Mouse (Mus musculus): Measurements from ENCODE around the gene Dnmt3c. TPM values are rescaled to one million over a fixed set of nuclear protein-coding genes. Genes with fewer than 3 reads are reported as not detected.

The Dnmt3c gene
- total and polyA plus RNA-seq, 2 experiments, result not detected

- peaks cover 2% of the 10 kb centered on the region; the same call in 1 of the 2 replicates for H3K4me1 ChIP-seq (ENCODE audit: control insufficient read depth, insufficient read depth, low read length)
- no peaks in the 10 kb centered on the region for H3K27me3 ChIP-seq (ENCODE audit: control insufficient read depth, insufficient read depth, low read length)
- H3K79me2 ChIP-seq (ENCODE audit: control insufficient read depth, insufficient read depth, low read length), result peaks cover 28% of the 10 kb centered on the region; the same call in 1 of the 2 replicates
- H3K9ac ChIP-seq (ENCODE audit: low read depth, low read length), result no peak overlapping the region
- no peak overlapping the region for H3K4me3 ChIP-seq (ENCODE audit: insufficient read depth, low read depth, low read length)
- no peak overlapping the region for H3K27ac ChIP-seq (replicated peaks; ENCODE audit: insufficient read depth, low read depth, low read length)
- no peak for DNase-seq (ENCODE audit: extremely low read depth, low read depth, low spot score)
- TF ChIP-seq POLR2A (IDR thresholded peaks at IDR 0.05; ENCODE audit: extremely low read depth, insufficient read depth, low read length) (no peak), CTCF (IDR thresholded peaks at IDR 0.05; ENCODE audit: low read depth, low read length) (no peak)
- peaks cover 7% of the 10 kb centered on the region for H3K36me3 ChIP-seq (ENCODE audit: control insufficient read depth, insufficient read depth, low read length)
Observed at GRCm38 (mm10) chr2:153747994-153748393, 51.5 kb downstream of the Dnmt3c start.

DNA sequence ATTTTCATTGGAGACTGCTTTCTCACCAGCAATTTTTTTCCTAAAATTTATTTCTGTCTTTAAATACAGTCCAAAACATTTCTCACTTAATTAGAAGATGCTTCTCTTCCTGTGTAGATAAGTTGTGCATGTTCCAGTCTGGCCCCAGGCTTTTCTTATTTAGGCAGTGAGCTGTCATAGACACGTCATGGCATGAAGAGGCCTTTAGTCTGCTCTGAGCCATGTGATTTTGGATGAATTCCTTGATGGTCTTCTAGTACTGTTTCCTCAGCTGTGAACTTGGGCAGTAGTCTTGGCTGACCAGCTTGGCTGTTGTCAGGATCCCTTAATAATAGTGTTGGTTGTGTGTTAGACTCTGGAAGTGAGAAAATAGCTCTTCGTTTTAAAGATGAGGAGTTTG, 53.9 kb downstream of the Dnmt3c start:
- Histone ChIP-seq H3K9ac (ENCODE audit: low read depth, low read length) (no peak overlapping the region), H3K27ac (replicated peaks; ENCODE audit: insufficient read depth, low read depth, low read length) (no peak overlapping the region), H3K4me3 (ENCODE audit: insufficient read depth, low read depth, low read length) (no peak overlapping the region), H3K79me2 (ENCODE audit: control insufficient read depth, insufficient read depth, low read length) (peaks cover 20% of the 10 kb centered on the region; the same call in 1 of the 2 replicates), H3K4me1 (ENCODE audit: control insufficient read depth, insufficient read depth, low read length) (peaks cover 2% of the 10 kb centered on the region; the same call in 1 of the 2 replicates), H3K27me3 (ENCODE audit: control insufficient read depth, insufficient read depth, low read length) (no peaks in the 10 kb centered on the region), H3K36me3 (ENCODE audit: control insufficient read depth, insufficient read depth, low read length) (peaks cover 7% of the 10 kb centered on the region)
- no peak for TF ChIP-seq POLR2A (IDR thresholded peaks at IDR 0.05; ENCODE audit: extremely low read depth, insufficient read depth, low read length)
- no peak for TF ChIP-seq CTCF (IDR thresholded peaks at IDR 0.05; ENCODE audit: low read depth, low read length)
- 87% methylated on average over 2 of the region's 2 CpGs for whole genome bisulfite sequencing
- no peak for DNase-seq (ENCODE audit: extremely low read depth, low read depth, low spot score)

GRCm38 (mm10) chr2:153762121-153762520, 65.7 kb downstream of the Dnmt3c start:
- Histone ChIP-seq H3K27me3 (ENCODE audit: control insufficient read depth, insufficient read depth, low read length) (no peaks in the 10 kb centered on the region), H3K36me3 (ENCODE audit: control insufficient read depth, insufficient read depth, low read length) (peaks cover 84% of the 10 kb centered on the region)
- no peak for DNase-seq (ENCODE audit: extremely low read depth, low read depth, low spot score)

GRCm38 (mm10) chr2:153767484-153767883, 71.0 kb downstream of the Dnmt3c start:
- no peak for TF ChIP-seq CTCF (IDR thresholded peaks at IDR 0.05; ENCODE audit: low read depth, low read length)
- TF ChIP-seq POLR2A (IDR thresholded peaks at IDR 0.05; ENCODE audit: extremely low read depth, insufficient read depth, low read length), result no peak
- WGBS, result 86% methylated on average over 6 of the region's 6 CpGs
- Histone ChIP-seq H3K79me2 (ENCODE audit: control insufficient read depth, insufficient read depth, low read length) (no peaks in the 10 kb centered on the region), H3K27ac (replicated peaks; ENCODE audit: insufficient read depth, low read depth, low read length) (no peak overlapping the region), H3K27me3 (ENCODE audit: control insufficient read depth, insufficient read depth, low read length) (no peaks in the 10 kb centered on the region), H3K36me3 (ENCODE audit: control insufficient read depth, insufficient read depth, low read length) (peaks cover 48% of the 10 kb centered on the region), H3K9ac (ENCODE audit: low read depth, low read length) (no peak overlapping the region), H3K4me3 (ENCODE audit: insufficient read depth, low read depth, low read length) (no peak overlapping the region), H3K4me1 (ENCODE audit: control insufficient read depth, insufficient read depth, low read length) (no peaks in the 10 kb centered on the region)
- DNase-seq (ENCODE audit: extremely low read depth, low read depth, low spot score), result no peak

More at GRCm38 (mm10) chr2:153762121-153762520, 65.7 kb downstream of the Dnmt3c start:
- H3K79me2 ChIP-seq (ENCODE audit: control insufficient read depth, insufficient read depth, low read length), result no peaks in the 10 kb centered on the region
- no peak for TF ChIP-seq POLR2A (IDR thresholded peaks at IDR 0.05; ENCODE audit: extremely low read depth, insufficient read depth, low read length)
- TF ChIP-seq CTCF (IDR thresholded peaks at IDR 0.05; ENCODE audit: low read depth, low read length), result no peak
- H3K4me3 ChIP-seq (ENCODE audit: insufficient read depth, low read depth, low read length), result no peak overlapping the region
- 89% methylated on average over 5 of the region's 5 CpGs for WGBS
- H3K9ac ChIP-seq (ENCODE audit: low read depth, low read length), result no peak overlapping the region
- no peaks in the 10 kb centered on the region for H3K4me1 ChIP-seq (ENCODE audit: control insufficient read depth, insufficient read depth, low read length)
- no peak overlapping the region for H3K27ac ChIP-seq (replicated peaks; ENCODE audit: insufficient read depth, low read depth, low read length)

DNA sequence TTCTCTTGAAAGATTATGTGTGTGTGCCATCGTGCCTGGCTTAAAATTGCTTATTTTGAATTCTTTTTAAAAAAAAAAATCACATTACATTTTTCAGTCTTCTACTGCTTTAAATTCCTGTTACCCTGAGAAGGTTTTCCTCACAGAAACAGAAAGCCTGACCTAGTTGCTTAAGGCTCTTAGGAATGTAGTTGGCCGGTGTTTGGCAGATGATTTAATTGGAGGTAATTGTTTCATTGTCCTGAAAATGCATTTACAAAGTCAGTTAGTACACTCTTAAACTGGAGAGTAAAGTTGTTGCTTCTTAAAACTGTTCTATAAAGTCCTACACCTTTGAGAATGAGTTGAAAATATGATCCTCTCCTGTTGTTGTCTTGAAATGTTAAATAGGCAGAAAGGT, 72.4 kb downstream of the Dnmt3c start:
- Histone ChIP-seq H3K36me3 (ENCODE audit: control insufficient read depth, insufficient read depth, low read length) (peaks cover 36% of the 10 kb centered on the region), H3K79me2 (ENCODE audit: control insufficient read depth, insufficient read depth, low read length) (no peaks in the 10 kb centered on the region), H3K27ac (replicated peaks; ENCODE audit: insufficient read depth, low read depth, low read length) (no peak overlapping the region), H3K9ac (ENCODE audit: low read depth, low read length) (no peak overlapping the region), H3K4me1 (ENCODE audit: control insufficient read depth, insufficient read depth, low read length) (no peaks in the 10 kb centered on the region), H3K4me3 (ENCODE audit: insufficient read depth, low read depth, low read length) (no peak overlapping the region), H3K27me3 (ENCODE audit: control insufficient read depth, insufficient read depth, low read length) (no peaks in the 10 kb centered on the region)
- no peak for DNase-seq (ENCODE audit: extremely low read depth, low read depth, low spot score)
- TF ChIP-seq CTCF (IDR thresholded peaks at IDR 0.05; ENCODE audit: low read depth, low read length) (no peak), POLR2A (IDR thresholded peaks at IDR 0.05; ENCODE audit: extremely low read depth, insufficient read depth, low read length) (no peak)
- WGBS, result 82% methylated on average over 2 of the region's 2 CpGs

DNA sequence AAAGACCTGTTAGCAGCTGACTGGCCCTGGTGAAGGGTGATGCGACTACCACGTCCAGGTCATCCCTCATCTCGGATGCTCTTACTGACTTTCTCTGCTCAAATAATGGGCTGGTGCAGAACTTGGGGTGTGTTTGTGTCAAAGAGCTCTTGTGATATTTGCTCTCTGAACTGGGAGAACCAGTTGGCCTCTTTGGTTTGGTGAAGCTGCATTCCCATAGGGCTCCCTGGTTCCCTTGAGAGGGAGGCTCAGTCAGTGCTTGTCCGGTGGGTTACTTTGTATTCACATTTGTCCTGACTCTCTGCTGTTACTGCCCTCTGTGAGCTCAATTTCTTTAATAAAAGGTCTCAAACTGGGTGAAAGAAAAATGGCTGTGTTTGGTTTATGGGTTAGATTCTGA, 76.5 kb downstream of the Dnmt3c start:
- Histone ChIP-seq H3K79me2 (ENCODE audit: control insufficient read depth, insufficient read depth, low read length) (no peaks in the 10 kb centered on the region), H3K27me3 (ENCODE audit: control insufficient read depth, insufficient read depth, low read length) (no peaks in the 10 kb centered on the region), H3K4me3 (ENCODE audit: insufficient read depth, low read depth, low read length) (no peak overlapping the region), H3K4me1 (ENCODE audit: control insufficient read depth, insufficient read depth, low read length) (no peaks in the 10 kb centered on the region), H3K27ac (replicated peaks; ENCODE audit: insufficient read depth, low read depth, low read length) (no peak overlapping the region), H3K36me3 (ENCODE audit: control insufficient read depth, insufficient read depth, low read length) (peaks cover 7% of the 10 kb centered on the region; the same call in 1 of the 2 replicates), H3K9ac (ENCODE audit: low read depth, low read length) (no peak overlapping the region)
- 94% methylated on average over 4 of the region's 4 CpGs for WGBS
- TF ChIP-seq POLR2A (IDR thresholded peaks at IDR 0.05; ENCODE audit: extremely low read depth, insufficient read depth, low read length), result no peak
- no peak for TF ChIP-seq CTCF (IDR thresholded peaks at IDR 0.05; ENCODE audit: low read depth, low read length)
- no peak for DNase-seq (ENCODE audit: extremely low read depth, low read depth, low spot score)
